Mouse (Mus musculus): ENCODE data around the gene Madd.
A peak's percentile ranks its signal among the peaks of the same experiment; 100 is the strongest.

Madd gene

DNA sequence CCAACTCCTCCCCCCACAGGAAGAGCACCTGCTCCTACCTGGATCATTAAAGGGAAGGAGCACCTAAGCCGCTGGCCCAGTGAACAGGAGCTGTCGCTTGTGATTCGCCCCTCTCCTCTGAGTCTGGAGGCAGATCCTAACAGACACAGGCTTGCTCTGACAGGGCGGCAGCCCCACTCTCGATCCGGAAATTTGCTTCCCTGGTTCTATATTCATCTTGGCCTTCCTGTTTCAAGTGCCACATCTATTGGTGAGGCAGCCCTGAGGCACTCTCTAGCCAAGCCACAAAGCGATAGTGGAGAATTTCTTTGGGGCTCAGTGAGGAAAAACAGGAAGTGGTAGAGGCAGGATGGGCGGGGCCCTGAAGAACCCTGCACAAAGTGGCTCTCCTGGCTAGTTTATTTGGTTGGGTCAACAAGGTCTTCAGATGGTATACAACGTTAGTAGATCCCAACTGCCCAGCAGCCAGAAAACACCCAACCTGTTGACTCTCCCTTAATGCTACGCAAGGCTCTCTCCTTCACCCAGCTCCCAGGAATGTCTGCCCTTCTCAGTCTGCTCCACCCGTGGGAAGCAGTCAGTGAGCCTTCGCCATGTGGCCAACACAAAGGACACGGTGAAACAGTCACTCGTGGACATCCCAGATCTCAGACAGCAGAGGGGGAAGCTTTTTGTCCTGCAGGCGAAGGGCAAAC, at the start of gene Madd:
Gene Madd (minus strand): TSS at position 127 of the 695 bp plus-strand sequence.
- DNase-seq (ENCODE audit: low spot score): no peak

GRCm38 (mm10) chr2:91229735-91230134, 46.1 kb upstream of the Madd start:
- DNase-seq (ENCODE audit: low spot score): peak; percentile 46

GRCm38 (mm10) chr2:91223614-91224013, 40.0 kb upstream of the Madd start:
- DNase-seq (ENCODE audit: low spot score): no peak

DNA sequence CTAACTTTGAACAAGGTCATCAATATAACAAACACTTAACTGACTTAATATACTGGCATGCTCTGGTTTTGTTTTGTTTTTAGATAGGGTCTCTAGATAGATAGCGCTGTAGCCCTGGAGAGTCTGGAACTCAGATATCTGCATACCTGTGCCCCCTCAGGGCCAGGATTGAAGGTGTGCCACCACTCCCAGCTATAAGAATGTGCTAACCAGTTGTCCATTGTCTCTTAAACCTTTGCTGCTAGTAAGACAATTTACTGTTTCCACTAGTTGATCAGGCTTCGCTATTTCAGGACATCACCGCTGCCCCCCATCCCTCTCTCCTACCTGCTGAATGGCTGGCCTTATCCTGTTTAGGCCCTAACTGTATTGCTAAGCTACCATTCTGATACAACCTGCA, 36.9 kb upstream of the Madd start:
- DNase-seq (ENCODE audit: low spot score): no peak

- no peak for DNase-seq (ENCODE audit: low spot score)
Observed at GRCm38 (mm10) chr2:91217032-91217431, 33.4 kb upstream of the Madd start.

- DNase-seq (ENCODE audit: low spot score): no peak
Observed at GRCm38 (mm10) chr2:91213311-91213710, 29.7 kb upstream of the Madd start.

DNA sequence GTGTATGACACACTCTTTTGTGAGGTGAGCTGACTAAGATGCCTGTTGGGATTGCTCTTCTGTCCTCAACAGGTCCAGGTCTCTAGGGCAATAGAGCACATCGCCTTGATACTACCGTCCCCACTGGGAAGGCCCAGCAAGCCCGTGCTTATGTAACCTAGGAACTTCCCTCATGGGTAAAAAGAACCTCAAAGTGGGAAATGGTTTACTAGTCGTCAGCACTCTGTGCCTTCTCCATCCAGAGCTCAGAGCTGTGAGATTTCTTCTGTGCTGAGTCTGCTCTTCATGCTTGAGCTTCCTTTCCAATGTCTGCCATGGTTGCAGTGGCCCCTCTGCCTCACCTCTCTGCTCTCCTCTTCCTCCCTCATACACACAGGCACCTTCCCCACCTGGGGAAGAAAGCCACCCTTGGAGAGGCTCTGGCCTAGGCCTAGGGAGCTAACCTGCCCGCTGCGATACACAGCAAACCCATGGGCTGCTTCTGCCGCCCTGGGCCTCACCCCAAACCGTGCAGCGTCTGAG, 22.7 kb upstream of the Madd start:
- no peak for DNase-seq (ENCODE audit: low spot score)

DNA sequence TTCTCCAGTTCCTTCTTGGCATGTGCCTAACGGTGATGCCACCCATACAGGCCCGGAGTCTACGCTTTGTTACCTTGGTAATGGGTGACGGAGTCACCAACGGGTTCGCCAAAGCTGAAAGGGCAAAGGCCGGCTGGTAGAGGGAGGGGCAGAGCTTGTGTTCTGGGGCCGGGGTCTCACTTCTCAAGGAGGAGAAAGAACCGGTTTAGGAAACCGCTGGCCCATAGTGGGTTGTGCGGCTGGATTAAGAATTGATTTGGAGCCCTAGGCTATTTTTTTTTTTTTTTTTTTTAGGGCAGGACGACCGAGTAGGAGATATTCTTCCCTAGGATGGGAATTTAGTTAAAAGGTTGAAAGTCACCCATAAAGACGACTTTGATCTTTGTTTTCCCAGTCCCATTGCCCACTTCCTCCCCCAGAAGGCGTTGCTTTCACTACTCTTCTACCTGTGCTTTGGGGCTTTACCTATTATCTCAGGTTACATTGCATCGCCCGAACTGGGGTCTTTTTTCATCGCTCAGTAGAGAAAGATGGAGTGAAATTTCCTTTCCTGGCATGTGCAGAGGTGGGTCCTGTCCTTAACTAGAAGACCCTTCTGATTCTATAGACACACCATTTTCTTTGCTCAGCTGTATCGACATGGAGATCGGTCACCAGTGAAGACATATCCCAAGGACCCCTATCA, 19.5 kb upstream of the Madd start:
- no peak for DNase-seq (ENCODE audit: low spot score)

GRCm38 (mm10) chr2:91202222-91202971, 18.8 kb upstream of the Madd start, which contains the start of the genes Nr1h3 and Acp2:
TSS of gene Nr1h3 (minus strand) at chr2:91202834.
TSS of gene Acp2 (plus strand) at chr2:91202885.
- peak; percentile 92 for DNase-seq (ENCODE audit: low spot score)

- DNase-seq (ENCODE audit: low spot score): no peak
Observed at GRCm38 (mm10) chr2:91198888-91199287, 15.3 kb upstream of the Madd start.

DNA sequence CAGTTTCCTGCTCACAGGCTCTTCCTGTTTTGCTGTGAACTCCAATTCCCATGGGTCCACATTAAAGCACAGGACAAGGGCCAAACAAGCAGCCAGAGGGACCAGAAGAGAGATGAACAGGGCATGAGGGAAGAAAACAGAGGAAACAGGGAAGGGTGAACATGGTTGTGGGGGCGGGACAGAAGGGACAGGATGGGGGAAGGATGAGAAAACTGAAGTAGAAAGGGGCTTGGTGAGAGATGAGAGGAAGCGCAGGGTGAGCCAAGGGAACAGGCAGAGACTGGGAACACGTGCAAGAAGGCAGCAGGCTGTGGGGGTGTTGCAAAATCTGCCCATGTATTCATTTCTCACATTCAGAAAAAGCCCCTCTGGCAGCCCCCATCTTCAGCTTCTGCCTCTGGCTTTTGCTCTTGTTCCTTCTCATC, 13.0 kb upstream of the Madd start:
- no peak for DNase-seq (ENCODE audit: low spot score)

- no peak for DNase-seq (ENCODE audit: low spot score)
Observed at GRCm38 (mm10) chr2:91194624-91195332, 11.1 kb upstream of the Madd start.

DNA sequence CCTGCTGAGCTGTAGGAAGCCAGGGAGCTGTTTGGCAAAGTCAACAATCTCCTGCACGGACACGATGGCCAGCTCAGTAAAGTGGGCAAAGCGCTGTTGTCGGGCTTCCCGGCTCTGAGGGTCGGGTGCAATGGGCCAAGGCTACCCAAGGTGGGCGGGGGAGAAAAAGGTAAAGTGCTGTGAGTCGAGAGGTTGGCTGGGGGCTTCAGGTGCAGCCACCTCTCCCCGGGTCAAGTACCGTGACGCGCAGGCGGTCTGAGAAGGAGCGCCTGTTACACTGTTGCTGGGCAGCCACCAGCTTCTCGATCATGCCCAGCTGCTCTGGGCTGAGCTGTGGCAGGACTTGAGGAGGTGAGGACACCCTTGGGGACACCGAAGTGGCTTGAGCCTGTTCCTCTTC, 6.9 kb upstream of the Madd start:
- no peak for DNase-seq (ENCODE audit: low spot score)

GRCm38 (mm10) chr2:91187431-91187830, 3.8 kb upstream of the Madd start:
- DNase-seq (ENCODE audit: low spot score): no peak

DNA sequence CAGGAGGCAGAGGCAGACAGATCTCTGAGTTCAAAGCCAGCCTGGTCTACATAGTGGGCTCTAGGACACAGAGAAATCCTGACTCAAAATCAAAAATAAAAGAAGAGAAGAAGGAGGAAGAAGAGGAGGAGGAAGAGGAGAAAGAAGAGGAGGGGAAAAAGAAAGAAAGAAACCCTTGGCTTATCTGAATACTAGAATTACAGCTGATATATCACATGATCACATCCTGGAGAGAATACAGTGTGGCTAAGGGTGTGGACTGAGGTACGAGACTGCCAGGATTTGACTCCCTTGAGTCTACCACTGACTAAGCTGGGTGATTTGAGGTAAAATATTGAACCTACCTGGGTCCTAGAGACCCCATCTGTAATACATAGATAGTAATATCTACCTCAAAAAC, 2.6 kb upstream of the Madd start:
- DNase-seq (ENCODE audit: low spot score): no peak

DNA sequence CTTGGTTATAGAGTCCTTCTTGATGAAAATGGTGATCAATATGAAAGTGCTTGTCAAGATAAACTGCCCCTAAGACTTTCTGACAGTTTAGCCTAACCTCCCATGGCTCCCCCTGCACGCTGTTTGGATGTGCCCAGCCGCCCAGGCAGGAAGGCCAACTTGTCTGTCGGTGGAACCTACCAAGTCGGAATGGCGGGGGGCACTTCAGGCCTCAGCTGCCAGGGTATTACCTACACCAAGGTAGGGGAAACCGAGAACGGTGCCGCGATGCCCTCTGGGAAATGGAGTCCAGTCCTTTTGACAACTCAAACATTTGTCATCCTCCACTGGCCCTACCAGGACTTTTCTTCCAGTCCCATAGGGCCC, 506 bp downstream of the Madd start:
- DNase-seq (ENCODE audit: low spot score): peak; percentile 94

DNA sequence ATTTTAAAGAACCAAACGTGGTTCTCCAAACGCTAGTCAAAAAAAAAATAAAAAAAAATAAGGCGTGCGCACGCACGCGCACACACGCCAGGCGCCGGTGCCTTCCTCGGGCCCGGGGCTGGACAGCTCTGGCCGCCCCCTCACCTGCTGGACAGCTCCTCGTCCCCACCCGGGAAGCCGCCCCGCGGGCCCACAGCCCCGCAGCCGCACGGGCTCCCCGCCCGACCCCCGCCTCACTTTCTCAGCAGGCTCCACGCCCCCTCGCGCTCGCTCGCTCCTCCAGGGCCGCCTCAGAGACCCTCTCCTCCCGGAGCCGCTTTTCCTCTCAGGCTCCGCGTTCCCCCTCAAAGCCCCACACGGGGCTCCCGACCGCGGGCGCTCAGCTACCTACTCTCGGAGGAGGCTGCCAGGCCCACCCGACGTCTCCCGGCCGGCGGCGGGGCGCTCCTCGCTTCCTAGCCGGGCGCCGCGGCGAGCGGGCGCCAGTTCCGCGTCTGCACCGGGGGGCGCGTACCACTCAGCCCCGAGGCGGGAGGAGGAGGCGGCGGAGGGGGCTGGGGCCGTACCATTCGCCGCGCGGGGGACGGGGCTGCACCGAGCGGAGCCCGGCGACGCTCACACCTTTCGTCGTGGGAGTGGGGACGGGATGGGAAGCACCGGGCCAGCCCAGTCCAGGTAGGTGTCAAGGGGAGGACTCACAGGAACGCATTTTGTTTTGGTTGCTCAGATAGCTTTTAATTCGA, 1.1 kb downstream of the Madd start:
- DNase-seq (ENCODE audit: low spot score): peak; percentile 82

GRCm38 (mm10) chr2:91182016-91182404, 1.6 kb downstream of the Madd start:
- no peak for DNase-seq (ENCODE audit: low spot score)

- no peak for DNase-seq (ENCODE audit: low spot score)
Observed at GRCm38 (mm10) chr2:91180706-91181105, 2.9 kb downstream of the Madd start.

DNA sequence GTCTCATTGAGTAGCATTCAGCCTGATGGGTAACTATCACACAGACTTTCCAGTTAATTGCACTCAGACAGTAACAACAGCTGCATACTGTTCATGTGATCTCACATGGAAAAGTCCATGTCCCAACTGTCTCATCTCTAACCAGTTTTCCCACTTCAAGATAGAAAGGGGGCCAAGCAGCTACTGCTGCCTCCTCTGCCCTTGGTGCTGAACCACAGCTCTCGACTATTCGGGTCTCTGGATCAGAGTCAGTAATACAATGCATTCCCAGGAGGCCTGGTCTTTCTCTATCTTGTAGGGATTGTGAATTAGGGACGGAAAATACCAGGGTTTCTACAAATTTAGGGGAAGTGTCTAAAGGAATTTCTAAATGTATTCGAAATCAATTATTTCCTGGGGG, 3.8 kb downstream of the Madd start:
- no peak for DNase-seq (ENCODE audit: low spot score)

DNA sequence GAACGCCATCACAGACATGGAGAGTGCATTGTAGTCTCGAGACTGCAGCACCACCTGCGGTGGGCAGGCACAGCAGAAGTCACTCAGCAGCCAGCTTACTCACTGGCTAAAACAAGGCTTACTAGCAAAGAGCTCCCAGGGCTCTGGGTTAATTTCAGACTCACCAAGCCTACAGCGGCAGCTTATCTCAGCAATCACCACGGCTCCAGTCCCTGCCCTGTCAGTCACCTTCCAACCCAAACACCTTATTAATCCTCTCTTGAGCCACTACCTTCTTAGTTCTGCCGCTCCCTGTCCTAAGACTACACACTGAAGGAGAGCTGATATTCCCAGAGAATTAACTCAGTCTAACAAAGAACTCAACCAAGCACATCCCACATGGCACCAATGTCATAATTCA, 7.4 kb downstream of the Madd start:
- DNase-seq (ENCODE audit: low spot score): no peak
